Mouse (Mus musculus) lung, embryonic 16.5 days (tissue): ENCODE results near the gene Trim7. TPM values are rescaled to one million over a fixed set of nuclear protein-coding genes. Genes with fewer than 3 reads are reported as not detected.

ENCODE experiments used
- ATAC-seq: fragments of 200-750 bp; cut with Nextera tagmentation; 2 replicates; pipeline ENCODE4 v1.8.0; 2017; ENCODE audit warnings: low read depth, mild to moderate bottlenecking, moderate library complexity
- H3K27ac ChIP-seq: fragments of 300-500 bp; sonication (generic); 2 replicates; pipeline ENCODE4 v1.5.1; 2014; ENCODE audit warnings: mild to moderate bottlenecking, control low read depth, low read length
- H3K27me3 ChIP-seq: fragments of 300-500 bp; sonication (generic); 2 replicates; pipeline ENCODE4 v1.6.1; 2014; ENCODE audit warnings: low read depth, low read length, mixed read lengths; ENCODE audit not compliant: control insufficient read depth, insufficient read depth
- H3K36me3 ChIP-seq: fragments of 300-500 bp; sonication (generic); 2 replicates; pipeline ENCODE4 v1.6.1; 2014; ENCODE audit warnings: low read length; ENCODE audit not compliant: control insufficient read depth, insufficient read depth
- H3K4me1 ChIP-seq: fragments of 300-500 bp; sonication (generic); replicated peaks from 2 replicates; pipeline ENCODE4 v1.6.1; 2014; ENCODE audit warnings: low read length, mixed read lengths; ENCODE audit not compliant: control insufficient read depth, insufficient read depth
- H3K4me2 ChIP-seq: fragments of 300-500 bp; sonication (generic); 2 replicates; pipeline ENCODE4 v1.6.1; 2014; ENCODE audit warnings: low read depth, low read length, control low read depth
- H3K4me3 ChIP-seq: fragments of 300-500 bp; sonication (generic); 2 replicates; pipeline ENCODE4 v1.5.1; 2014; ENCODE audit warnings: mild to moderate bottlenecking, low read length, control low read depth
- H3K9ac ChIP-seq: fragments of 300-500 bp; sonication (generic); 2 replicates; pipeline ENCODE4 v1.6.1; 2014; ENCODE audit warnings: low read length, control low read depth
- H3K9me3 ChIP-seq: fragments of 300-500 bp; sonication (generic); 2 replicates; pipeline ENCODE4 v1.6.1; 2016; ENCODE audit warnings: low read length; ENCODE audit not compliant: control insufficient read depth
- WGBS: fragments of 180-500 bp; shearing (Covaris S2); extraction: QIAGEN DNeasy Blood & Tissue Kit; methylation state at CpG from one replicate; pipeline ENCODE4 v1.1.7; 2014; 5-methylcytosine and 5-hydroxymethylcytosine counted together
- polyA plus RNA-seq: library from polyadenylated mRNA; unstranded; fragments of >200 nt; fragmentation: Nextera tagmentation; extraction: Ambion mirVana; gene quantifications from 2 replicates; pipeline ENCODE4 v1.2.1, GENCODE M21; 2015

Trim7 gene
- polyA plus RNA-seq, 1 experiment from 2014 or later, result 0.51 TPM

DNA sequence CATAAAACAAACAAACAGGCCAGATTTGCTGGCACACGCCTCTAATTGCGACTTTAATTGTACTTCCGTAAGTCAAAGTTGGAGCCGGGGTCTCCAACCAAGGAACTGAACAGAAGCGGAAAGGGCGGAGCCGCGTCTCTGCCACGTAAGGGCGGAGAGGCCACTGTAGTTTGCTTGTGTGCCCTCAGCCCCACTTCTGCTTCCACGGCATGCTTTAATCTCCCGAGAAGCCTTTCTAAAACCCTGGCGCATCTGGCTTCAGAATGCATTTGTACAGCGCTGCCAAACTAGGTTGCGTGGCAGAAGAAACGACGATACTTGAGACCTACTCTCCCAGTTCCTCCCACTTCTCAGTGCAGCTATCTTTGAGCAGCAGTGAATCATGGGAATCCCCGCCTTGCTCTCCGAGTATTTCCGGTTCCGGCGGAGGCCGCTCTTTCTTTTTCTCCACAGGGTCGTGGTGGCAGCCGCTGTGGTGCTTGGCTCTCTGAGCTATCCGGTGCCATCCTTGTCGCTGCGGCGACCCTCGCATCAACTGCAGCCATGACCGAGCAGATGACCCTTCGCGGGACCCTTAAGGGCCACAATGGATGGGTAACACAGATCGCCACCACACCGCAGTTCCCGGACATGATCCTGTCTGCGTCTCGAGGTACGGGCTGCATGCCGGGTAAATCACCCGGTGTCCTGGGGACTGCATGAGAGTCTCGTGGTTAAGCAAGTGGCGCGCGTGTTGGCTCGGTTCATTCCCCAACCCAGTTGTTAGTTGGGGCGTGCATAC lies 25.8 kb upstream of the Trim7 start, which contains the start of gene Rack1:
Rack1 (plus strand) TSS at position 412 of the 781 bp plus-strand sequence.
- H3K4me1 ChIP-seq, result peaks cover 17% of the 10 kb centered on the region
- H3K4me2 ChIP-seq, result peak within 1 kb of the TSS; percentile 95
- peaks cover 23% of the 10 kb centered on the region for H3K36me3 ChIP-seq
- peak within 1 kb of the TSS; percentile 100 for H3K27ac ChIP-seq
- H3K9me3 ChIP-seq, result no peaks in the 10 kb centered on the region
- H3K9ac ChIP-seq, result peak within 1 kb of the TSS; percentile 91
- no peaks in the 10 kb centered on the region for H3K27me3 ChIP-seq
- ATAC-seq, result peak; percentile 93
- peak within 1 kb of the TSS; percentile 88 for H3K4me3 ChIP-seq
- under 1% methylated on average over 47 of the region's 47 CpGs for WGBS

DNA sequence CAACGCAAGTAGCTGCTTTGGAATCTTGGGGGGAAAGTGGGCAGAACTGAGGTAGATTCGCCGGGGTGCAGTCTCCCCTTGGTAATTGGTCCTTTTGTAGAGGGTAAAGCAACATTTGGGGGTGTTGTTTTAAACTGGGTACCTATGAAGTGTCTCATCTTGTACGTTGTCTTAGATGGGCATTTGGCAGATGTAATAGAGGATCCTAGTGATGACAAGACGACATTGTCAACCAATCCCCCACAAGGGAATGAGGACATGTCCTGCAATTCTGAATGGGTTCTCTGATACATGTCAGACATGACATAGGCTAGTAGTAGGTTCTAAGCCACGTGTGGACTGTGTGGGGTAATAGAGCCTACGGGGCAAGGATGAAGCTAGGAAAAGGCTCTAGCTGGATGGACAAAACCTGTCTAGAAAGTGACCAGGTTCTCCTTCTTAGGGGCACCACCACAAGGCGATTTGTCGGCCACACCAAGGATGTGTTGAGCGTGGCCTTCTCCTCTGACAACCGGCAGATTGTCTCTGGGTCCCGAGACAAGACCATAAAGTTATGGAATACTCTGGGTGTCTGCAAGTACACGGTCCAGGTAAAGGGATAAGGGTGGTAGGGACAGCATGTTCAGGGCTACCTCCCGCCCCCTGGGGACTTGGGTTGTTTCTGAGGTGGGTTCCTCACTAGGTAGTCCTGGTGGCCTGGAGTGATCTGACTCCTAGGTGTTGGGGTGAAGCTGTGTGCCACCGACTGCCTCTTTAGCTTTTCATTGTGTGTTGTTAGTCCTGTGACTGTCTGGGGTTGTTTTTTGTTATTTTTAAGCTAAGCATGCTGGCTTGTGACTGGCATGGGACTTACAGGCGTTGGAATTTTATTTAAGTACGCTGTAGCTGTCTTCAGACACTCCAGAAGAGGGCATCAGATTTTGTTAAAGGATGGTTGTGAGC lies 23.8 kb upstream of the Trim7 start:
- H3K36me3 ChIP-seq, result peaks cover 40% of the 10 kb centered on the region
- 61% methylated on average over 17 of the region's 17 CpGs for WGBS

DNA sequence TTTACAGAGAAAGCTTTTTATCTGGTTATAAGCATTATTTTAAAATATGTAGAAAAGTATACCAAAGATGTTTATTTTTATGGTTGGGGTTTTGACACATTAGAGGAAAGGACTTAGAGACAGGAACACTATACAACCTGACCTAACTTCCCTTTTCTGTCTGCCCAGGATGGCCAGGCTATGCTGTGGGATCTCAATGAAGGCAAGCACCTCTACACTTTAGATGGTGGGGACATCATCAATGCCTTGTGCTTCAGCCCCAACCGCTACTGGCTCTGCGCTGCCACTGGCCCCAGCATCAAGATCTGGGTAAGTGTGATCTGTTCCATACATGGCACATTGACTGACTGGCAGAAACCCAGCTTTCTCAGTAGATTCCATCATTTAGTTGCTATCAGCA lies 22.0 kb upstream of the Trim7 start:
- ATAC-seq, result no peak
- H3K4me3 ChIP-seq, result no peak overlapping the region
- H3K27me3 ChIP-seq, result no peaks in the 10 kb centered on the region
- H3K36me3 ChIP-seq, result peaks cover 58% of the 10 kb centered on the region
- H3K4me1 ChIP-seq, result peaks cover 12% of the 10 kb centered on the region
- no peaks in the 10 kb centered on the region for H3K9me3 ChIP-seq
- H3K9ac ChIP-seq, result no peak overlapping the region
- H3K27ac ChIP-seq, result no peak overlapping the region
- WGBS, result 94% methylated on average over 2 of the region's 2 CpGs
- H3K4me2 ChIP-seq, result no peak overlapping the region

More for the DNA sequence above, 23.8 kb upstream of the Trim7 start:
- Histone ChIP-seq H3K4me2 (peak overlapping the region; percentile 95), H3K9me3 (no peaks in the 10 kb centered on the region), H3K4me3 (peak overlapping the region; percentile 88), H3K27ac (no peak overlapping the region), H3K27me3 (no peaks in the 10 kb centered on the region), H3K9ac (peak overlapping the region; percentile 91), H3K4me1 (peaks cover 17% of the 10 kb centered on the region)
- ATAC-seq, result no peak

DNA sequence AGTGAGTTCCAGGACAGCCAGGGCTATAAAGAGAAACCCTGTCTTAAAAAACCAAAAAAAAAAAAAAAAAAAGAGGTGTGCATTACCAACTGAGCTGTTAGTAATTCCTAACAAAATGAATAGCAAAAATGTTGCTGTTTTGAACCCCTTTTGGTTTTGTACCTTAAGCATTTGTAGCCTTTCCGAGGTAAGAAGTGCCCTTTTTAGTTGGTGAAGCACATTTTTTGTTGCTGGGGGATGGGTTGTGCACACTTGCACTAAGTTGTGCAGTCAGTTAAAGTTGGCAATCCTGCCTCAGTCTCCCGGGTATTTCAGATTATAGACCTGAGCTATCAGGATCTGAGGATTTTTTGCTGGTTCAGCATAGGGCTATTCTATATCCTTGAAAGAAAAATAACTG lies 21.0 kb upstream of the Trim7 start:
- Histone ChIP-seq H3K9me3 (no peaks in the 10 kb centered on the region), H3K27me3 (no peaks in the 10 kb centered on the region), H3K27ac (no peak overlapping the region), H3K4me3 (no peak overlapping the region), H3K36me3 (peaks cover 61% of the 10 kb centered on the region), H3K4me1 (peaks cover 11% of the 10 kb centered on the region), H3K9ac (no peak overlapping the region), H3K4me2 (no peak overlapping the region)
- no peak for ATAC-seq
- WGBS, result 69% methylated on average over 2 of the region's 2 CpGs

DNA sequence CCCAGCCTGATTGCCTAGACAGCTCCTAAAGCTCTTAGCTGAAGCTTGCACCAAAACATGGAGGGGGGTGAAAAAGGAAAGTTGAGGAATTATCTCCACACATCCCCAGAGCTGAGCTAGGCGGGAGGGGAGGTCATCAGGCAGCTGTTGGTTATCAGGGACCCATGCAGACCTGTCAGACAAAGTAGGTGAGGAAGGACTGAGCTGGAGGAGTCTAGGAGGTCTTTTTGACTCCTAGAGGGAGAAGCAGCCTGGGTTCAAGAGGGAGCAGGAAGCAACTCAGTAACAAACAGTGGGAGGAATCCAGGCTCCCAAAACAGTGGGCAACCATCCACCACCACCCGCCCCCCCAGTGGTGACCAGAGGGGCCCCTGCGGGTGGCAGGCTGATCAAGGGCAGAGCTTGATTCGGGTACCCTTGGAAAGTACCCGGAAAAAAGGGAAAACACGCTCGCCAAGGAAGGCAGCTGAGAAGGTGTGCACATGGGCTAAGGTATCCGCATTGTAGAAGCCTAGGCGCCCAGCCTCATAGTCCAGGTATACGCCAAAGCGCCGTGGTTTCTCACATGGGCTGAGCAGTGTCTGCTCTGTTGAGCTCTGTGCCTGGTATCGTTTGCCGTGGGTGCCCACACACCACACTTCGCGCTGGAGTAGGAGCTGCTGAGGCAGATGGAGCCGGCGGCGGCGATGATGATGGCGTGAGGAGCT lies 18.9 kb upstream of the Trim7 start:
- Histone ChIP-seq H3K4me2 (no peak overlapping the region), H3K27me3 (no peaks in the 10 kb centered on the region), H3K9ac (no peak overlapping the region), H3K36me3 (peaks cover 76% of the 10 kb centered on the region), H3K27ac (no peak overlapping the region), H3K4me3 (no peak overlapping the region), H3K4me1 (peaks cover 4% of the 10 kb centered on the region), H3K9me3 (no peaks in the 10 kb centered on the region)
- ATAC-seq, result peak; percentile 44; the same call in 1 of the 2 replicates
- 56% methylated on average over 21 of the region's 21 CpGs for WGBS

DNA sequence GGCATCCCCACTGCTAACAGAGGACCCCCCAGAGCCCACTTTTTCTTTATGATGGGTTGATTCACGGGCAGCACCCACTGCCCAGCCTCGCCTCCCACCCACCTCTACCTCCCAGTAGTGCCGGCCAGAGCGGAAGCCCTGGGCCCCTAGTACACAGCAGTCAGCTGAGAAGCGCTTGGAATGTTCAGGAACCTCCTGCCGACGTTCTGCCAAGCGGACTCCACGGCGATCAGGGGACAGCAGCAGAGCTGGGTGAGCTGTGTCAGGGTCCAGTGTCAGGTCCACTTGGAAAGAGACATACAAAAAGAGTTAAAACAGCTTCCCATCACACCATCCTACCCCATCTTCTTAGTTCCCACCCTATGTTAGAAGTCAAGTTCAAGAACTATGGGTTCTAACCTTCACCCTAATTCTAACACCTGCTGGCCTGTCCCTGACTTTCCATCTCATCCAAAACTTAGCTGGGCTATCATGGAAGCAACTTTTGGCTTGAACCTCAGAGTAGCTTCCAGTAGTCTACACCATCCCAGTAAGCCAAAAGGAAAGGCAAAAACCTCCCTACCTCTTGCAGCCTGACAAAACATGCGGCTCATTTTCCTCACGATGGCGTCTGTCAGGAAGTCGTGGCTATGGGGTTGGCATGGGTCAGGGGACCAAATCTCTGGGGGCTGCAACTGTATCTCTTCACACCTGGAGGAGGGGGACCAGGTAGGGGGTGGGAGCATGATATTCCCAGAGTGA lies 18.2 kb upstream of the Trim7 start:
- no peaks in the 10 kb centered on the region for H3K4me1 ChIP-seq
- H3K9me3 ChIP-seq, result no peaks in the 10 kb centered on the region
- H3K4me3 ChIP-seq, result no peak overlapping the region
- no peak overlapping the region for H3K9ac ChIP-seq
- WGBS, result 57% methylated on average over 14 of the region's 14 CpGs
- peak; percentile 14; the same call in 1 of the 2 replicates for ATAC-seq
- no peak overlapping the region for H3K4me2 ChIP-seq
- no peak overlapping the region for H3K27ac ChIP-seq
- no peaks in the 10 kb centered on the region for H3K27me3 ChIP-seq
- H3K36me3 ChIP-seq, result peaks cover 81% of the 10 kb centered on the region

DNA sequence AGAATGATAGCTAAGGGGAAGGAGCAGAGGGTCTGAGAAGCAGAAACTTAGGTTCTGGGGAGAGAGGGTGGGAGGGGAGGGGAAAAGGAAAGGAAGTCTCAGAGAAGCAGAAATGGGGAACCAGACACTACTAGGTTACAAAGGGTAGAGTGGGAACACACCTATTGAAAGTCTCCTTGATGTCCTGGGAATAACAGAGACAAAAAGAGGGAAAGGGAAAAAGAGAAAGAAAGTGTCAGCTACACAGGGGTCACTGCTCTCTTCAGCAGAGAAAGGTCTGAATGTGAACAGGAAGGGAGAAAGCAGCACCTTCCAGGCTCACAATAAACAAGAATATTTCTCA lies 17.7 kb upstream of the Trim7 start:
- no peak for ATAC-seq

DNA sequence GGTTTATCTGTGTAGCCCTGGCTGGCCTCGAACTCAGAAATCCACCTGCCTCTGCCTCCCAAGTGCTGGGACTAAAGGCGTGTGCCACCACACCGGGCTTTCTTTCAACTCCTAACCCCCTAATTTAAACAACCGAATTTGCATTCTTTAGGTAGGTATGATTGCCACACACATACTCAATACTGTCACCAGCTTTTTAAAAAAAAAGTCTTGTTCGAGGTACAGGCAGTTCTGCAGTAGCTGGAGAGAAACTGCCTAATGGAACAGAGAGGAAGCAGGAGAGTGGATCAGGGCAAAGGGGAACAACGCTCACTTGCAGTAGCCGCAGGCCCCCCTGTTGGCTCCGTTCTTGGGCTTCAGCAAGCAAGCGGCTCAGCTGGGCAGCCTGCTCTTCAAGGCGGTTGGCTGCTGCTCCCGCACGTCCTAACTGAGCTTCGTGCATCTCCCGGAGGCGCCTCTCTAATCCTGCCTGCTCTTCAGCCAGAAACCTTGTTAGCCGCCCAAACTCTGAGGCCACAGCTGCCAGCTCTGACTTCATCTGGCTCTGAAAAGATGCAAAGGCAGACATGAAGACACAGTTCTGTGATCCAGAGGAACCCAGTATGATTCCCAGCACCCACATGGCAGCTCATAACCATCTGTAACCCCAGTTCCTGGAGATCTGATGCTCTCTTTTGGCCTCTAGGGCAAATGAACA lies 17.1 kb upstream of the Trim7 start:
- no peak overlapping the region for H3K27ac ChIP-seq
- no peak overlapping the region for H3K4me2 ChIP-seq
- no peaks in the 10 kb centered on the region for H3K27me3 ChIP-seq
- no peaks in the 10 kb centered on the region for H3K9me3 ChIP-seq
- no peak overlapping the region for H3K4me3 ChIP-seq
- H3K36me3 ChIP-seq, result peaks cover 70% of the 10 kb centered on the region
- WGBS, result 59% methylated on average over 16 of the region's 16 CpGs
- no peak overlapping the region for H3K9ac ChIP-seq
- ATAC-seq, result no peak
- no peaks in the 10 kb centered on the region for H3K4me1 ChIP-seq

More for the DNA sequence above, 17.7 kb upstream of the Trim7 start:
- Histone ChIP-seq H3K27me3 (no peaks in the 10 kb centered on the region), H3K9ac (no peak overlapping the region), H3K4me2 (no peak overlapping the region), H3K4me3 (no peak overlapping the region), H3K9me3 (no peaks in the 10 kb centered on the region), H3K36me3 (peaks cover 76% of the 10 kb centered on the region), H3K4me1 (no peaks in the 10 kb centered on the region), H3K27ac (no peak overlapping the region)
